Mouse (Mus musculus) CH12F3 (cell line): ENCODE data around the gene Suz12.
"Not testable (repeated sequence)": the region's sequence is repeated elsewhere in the genome, so short reads cannot be mapped to it uniquely, and the experiment has no call there.

Experiments used
- in situ Hi-C: fragments of 300-500 bp; cut with MboI; formaldehyde crosslinking; loops from 2 replicates; pipeline ENCODE4 v1.14.3; 2020; ENCODE audit warnings: low sequenced_read_pairs

Gene Suz12

GRCm38 (mm10) chr11:79991600-79991999 is 1.3 kb upstream of the Suz12 start:
- in situ Hi-C loops = no loop called here

- in situ Hi-C loops = no loop called here
These were observed 793 bp upstream of the Suz12 start for GRCm38 (mm10) chr11:79992035-79992591.

DNA sequence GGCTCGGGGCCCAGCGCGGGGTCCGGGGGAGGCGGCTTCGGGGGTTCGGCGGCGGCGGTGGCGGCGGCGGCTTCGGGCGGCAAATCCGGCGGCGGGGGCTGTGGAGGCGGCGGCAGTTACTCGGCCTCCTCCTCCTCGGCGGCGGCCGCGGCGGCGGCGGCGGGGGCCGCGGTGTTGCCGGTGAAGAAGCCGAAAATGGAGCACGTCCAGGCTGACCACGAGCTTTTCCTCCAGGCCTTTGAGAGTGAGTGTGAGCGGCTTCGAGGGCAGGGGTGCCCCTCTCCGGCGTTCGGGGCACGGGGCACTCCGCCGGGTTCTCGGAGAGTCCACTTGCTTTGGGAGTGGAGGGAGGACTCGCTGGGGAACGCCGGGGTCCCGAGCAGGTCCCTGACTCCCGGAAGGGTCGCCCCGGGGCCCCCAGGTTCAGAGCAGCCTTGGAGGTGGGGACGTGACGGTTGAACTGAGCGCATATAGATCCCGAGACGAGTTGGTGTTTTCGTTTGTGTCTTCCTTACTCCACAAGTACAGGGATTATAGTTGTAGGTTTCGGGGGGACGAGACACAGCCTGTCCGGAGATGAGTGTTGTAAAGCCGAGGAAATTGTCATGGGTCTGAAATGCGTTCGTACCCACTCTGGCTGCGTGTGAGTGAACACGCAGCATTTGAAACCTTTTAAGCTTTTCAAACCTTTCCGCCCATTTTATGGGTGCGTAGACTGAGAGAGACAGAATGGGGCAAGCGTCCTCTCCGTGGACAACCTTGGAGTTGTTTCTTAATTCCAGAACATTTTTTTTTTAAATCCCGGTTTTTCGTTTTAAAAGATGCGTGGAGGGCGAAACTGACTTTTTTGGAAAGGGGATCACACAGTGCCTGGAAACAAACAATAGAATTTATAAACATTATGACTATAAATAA is 707 bp downstream of the Suz12 start:
- in situ Hi-C loops = no loop called here

GRCm38 (mm10) chr11:79994271-79994988 is 1.5 kb downstream of the Suz12 start:
- in situ Hi-C loops = no loop called here

DNA sequence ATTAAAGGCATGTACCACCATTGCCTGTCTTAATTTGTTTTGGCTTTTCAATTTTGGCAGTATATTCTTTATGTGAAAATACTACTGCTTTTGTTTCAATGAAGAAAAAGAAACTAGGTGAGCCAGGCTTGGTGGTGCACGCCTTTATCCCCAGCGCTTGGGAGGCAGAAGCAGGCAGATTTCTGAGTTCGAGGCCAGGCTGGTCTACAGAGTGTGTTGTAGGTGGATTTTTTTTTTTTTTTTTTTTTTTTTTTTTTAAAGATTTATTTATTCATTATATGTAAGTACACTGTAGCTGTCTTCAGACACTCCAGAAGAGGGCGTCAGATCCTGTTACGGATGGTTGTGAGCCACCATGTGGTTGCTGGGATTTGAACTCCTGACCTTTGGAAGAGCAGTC is 23.6 kb downstream of the Suz12 start:
- in situ Hi-C loops = loop anchor here (25.0 kb wide), 1 partner anchor 371 kb away; the partner anchor contains the start of genes 5730455P16Rik and Zfp207

DNA sequence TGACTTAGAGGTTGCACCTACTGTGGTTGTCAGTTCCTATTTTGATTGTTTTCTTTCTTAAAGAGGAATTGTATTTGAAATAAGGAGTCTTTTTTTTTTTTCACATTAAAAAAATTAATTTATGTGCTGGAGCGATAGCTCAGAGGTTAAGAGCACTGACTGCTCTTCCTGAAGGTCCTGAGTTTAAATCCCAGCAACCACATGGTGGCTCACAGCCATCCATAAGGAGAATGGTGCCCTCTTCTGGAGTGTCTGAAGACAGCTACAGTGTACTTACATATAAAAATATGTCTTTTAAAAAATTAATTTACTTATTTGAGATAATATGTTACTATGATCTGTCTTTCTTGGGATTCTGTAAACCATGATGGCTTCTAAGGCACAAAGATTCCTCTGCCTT is 26.9 kb downstream of the Suz12 start:
- in situ Hi-C loops = loop anchor here (25.0 kb wide), 1 partner anchor 368 kb away; the partner anchor contains the start of genes 5730455P16Rik and Zfp207

- in situ Hi-C loops = loop anchor here (25.0 kb wide), 1 partner anchor 366 kb away; the partner anchor contains the start of genes 5730455P16Rik and Zfp207
These were observed 28.4 kb downstream of the Suz12 start for GRCm38 (mm10) chr11:80021306-80021705.

GRCm38 (mm10) chr11:80037495-80037894 is 44.6 kb downstream of the Suz12 start:
- in situ Hi-C loops = no loop called here

- in situ Hi-C loops = no loop called here
These were observed 49.9 kb downstream of the Suz12 start for GRCm38 (mm10) chr11:80042615-80043418.

DNA sequence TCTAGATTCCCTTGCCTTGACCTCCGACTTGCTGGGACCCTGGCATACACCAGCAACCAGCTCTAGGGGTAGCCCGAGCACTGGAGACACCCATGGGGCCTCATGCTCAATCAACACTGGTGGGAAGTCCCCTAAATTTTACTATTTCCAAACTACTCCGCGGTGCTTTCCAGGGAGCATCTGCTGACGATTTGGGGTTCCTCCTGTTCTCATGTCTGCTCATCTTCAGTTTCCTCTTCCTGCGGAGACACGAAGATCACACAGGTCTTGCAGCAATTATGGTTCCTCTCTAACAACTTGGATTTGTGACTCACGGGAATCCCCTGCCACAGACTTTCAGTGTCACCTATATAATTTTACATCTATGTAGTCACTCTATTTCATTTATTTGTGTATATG is 50.5 kb downstream of the Suz12 start:
- in situ Hi-C loops = no loop called here

DNA sequence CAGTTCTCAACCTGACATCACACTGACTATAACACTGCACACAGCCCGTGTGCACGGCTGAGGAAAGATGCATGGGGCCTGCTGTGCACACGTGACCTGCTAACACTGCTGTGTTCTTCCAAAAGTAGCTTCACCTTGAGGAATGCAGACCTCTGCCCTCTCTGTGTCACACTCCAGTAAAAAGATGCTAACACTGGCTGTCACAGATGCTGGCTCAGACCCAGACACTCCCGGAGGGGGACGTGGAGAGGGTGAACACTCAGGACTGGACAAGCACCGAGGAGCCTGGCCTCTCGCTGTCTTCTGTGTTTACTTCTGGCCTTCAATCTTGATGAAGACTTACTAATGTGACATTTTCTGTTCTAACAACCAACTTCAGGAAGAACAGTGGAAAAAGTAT is 54.0 kb downstream of the Suz12 start:
- in situ Hi-C loops = no loop called here

GRCm38 (mm10) chr11:80050088-80050487 is 57.2 kb downstream of the Suz12 start:
- in situ Hi-C loops = no loop called here

- in situ Hi-C loops = no loop called here
These were observed 59.5 kb downstream of the Suz12 start for GRCm38 (mm10) chr11:80052456-80052855.

GRCm38 (mm10) chr11:80053171-80053570 is 60.3 kb downstream of the Suz12 start:
- in situ Hi-C loops = no loop called here

DNA sequence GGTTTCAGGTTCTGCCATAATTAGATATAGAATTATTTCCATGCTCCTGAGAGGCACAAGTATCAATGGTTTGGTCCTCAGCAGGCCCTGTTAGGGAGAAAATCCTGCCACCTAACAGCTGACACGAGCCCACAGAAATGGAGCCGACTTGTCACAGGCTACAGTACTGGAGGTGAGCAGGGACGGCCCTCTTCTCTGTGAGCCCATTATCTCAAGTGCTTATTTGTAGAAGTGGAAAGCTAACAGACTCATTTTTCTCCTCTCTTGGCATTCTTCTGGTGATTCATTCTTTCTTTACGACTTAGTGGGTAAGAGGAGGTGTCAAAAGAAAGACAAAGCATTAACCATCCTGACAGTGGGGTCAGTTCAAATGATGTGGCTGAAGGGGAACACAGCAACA is 61.8 kb downstream of the Suz12 start:
- in situ Hi-C loops = no loop called here

DNA sequence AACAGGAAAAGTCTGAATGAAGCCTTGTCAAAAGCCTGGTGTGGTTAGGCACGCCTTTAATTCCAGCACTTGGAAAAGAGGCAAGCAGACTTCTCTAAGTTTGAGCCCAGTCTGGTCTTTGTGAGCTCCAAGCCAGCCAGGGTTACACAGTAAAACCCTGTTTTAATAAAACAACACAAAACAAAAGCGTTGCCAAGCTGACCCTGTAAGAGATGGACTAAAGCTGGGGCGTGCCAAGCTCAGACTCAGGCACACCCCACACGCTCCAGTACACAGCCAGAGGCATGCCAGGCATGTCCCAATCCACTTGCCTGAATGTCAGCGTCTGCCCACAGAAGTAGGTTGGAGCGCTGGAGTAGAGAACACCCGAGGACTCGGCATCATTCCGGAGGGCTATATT is 63.2 kb downstream of the Suz12 start:
- in situ Hi-C loops = no loop called here

DNA sequence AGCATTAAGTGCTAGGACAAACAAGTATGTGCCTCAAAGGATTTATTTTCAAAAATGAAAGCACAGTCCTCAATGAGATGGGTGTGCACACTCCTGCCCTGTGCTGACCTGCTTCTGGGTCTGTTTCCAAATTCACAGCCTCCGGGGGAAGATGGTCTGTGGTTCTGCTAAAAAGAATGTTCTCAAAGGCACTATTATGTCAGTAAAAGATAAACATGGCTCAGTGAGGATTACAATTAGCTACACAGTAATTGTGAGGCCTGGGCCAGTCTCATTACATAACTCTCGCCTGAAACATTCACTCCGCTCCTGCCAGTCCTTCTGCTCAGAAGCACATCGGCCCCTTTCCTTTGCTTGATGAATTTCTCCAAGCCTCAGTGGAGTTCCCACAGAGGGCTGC is 69.3 kb downstream of the Suz12 start:
- in situ Hi-C loops = no loop called here

GRCm38 (mm10) chr11:80066373-80066772 is 73.5 kb downstream of the Suz12 start:
- in situ Hi-C loops = not testable (repeated sequence)

DNA sequence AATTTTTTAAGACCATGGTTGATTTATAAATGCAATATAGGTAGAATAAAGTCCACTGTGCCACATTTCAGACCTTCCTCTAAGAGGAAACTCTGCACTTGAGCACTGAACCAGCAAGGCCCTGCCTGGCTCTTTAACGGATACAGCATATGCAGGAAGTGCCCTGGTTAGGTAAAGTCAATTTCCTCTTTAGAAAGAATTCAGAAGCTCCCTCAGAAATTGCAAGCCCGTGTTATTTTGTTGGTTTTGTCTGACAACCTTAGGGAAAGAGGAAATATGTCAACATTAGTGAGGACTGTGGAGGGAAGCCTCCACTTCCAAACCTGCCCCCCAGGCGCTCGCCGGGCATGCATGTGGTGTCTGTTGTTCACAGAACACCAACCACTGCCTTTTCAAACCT is 74.7 kb downstream of the Suz12 start:
- in situ Hi-C loops = no loop called here

GRCm38 (mm10) chr11:80069815-80070214 is 76.9 kb downstream of the Suz12 start:
- in situ Hi-C loops = no loop called here

DNA sequence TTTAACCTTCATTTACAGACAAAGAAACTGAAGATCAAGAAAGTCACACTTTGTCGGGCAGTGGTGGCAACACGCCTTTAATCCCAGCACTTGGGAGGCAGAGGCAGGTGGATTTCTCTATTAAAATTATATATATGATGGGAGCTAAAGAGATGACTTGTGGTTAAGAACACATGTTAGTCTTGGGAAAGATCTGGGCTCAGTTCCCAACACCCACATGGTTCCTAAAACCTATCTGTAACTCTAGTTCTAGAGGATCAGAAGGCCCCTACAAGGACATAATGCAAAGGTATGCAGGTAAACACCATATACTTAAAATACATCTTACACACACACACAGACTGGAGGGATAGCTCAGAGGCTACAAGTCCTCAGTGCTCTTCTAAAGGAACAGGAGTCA is 78.1 kb downstream of the Suz12 start:
- in situ Hi-C loops = no loop called here
